In the genomic region with DNA sequence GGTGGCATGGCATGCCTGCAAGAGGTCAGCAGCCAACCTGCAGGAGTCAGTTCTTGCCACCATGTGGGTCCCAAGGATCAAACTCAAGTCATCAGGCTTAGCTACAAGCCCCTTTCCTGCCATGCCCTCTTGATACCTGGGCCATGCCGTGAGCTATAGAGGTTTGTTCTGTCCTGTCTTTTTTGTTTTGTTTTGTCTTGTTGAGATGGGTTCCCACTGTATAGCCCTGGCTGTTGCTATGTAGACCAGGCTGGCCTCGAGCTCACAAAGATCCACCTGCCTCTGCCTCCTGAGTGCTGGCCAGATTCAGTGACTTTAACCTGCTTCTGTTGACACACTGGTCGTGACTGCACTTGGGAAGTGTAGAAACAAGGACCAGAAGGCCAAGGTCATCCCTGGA, we compare ENCODE assay signal across 41 mouse cellular contexts. TPM values are rescaled to one million over a fixed set of nuclear protein-coding genes. Genes with fewer than 3 reads are reported as not detected.
"Had no signal": no experiment of that assay in that cellular context is flagged by ENCODE, and none has a peak within 500 bp of the region (broad histone marks: within the 10 kb centered on the region; RNA-seq: fewer than 3 reads in every experiment).

No protein-coding gene starts in this region.

- H3K4me3 ChIP-seq: heart, embryonic 12.5 days; hindbrain, embryonic 13.5 days; hindbrain, embryonic 15.5 days; intestine, embryonic 15.5 days; kidney, embryonic 15.5 days; limb, embryonic 10.5 days; limb, embryonic 12.5 days; liver, embryonic 13.5 days; liver, embryonic 15.5 days had no signal

- H3K4me1 ChIP-seq: heart, embryonic 12.5 days; hindbrain, embryonic 13.5 days; hindbrain, embryonic 15.5 days; kidney, embryonic 15.5 days; limb, embryonic 10.5 days had no signal

- H3K27me3 ChIP-seq: hindbrain, embryonic 13.5 days; hindbrain, embryonic 15.5 days; intestine, embryonic 15.5 days; limb, embryonic 12.5 days had no signal

- H3K27ac ChIP-seq: hindbrain, embryonic 13.5 days; hindbrain, embryonic 15.5 days; hindbrain, postnatal 0 days; intestine, embryonic 15.5 days; kidney, embryonic 15.5 days; kidney, postnatal 0 days; limb, embryonic 10.5 days; limb, embryonic 12.5 days; liver, embryonic 13.5 days; liver, embryonic 15.5 days had no signal

- H3K4me2 ChIP-seq: heart, embryonic 12.5 days; hindbrain, embryonic 13.5 days; hindbrain, embryonic 15.5 days; intestine, embryonic 15.5 days; kidney, embryonic 15.5 days; limb, embryonic 12.5 days; liver, embryonic 13.5 days; liver, embryonic 15.5 days had no signal

- ATAC-seq: forebrain, postnatal 0 days; hindbrain, postnatal 0 days had no signal

- DNase-seq: forebrain, postnatal 0 days; gastrocnemius, postnatal 14 days; gastrocnemius, postnatal 36 days; heart, adult 18-20 months; heart, postnatal 10 days; kidney, adult 11 months; kidney, adult 2 months; kidney, adult 9 months; kidney, postnatal 14 days; kidney, postnatal 36 days; layer of hippocampus, adult 9-11 months; layer of hippocampus, postnatal 36 days; liver; liver, embryonic 13.5 days had no signal

- H3K9ac ChIP-seq: forebrain, postnatal 0 days; heart, embryonic 12.5 days; hindbrain, embryonic 13.5 days; hindbrain, embryonic 15.5 days; intestine, embryonic 15.5 days; kidney, embryonic 15.5 days; limb, embryonic 12.5 days; liver, embryonic 13.5 days; liver, embryonic 15.5 days had no signal

- H3K36me3 ChIP-seq: heart, embryonic 12.5 days; hindbrain, embryonic 13.5 days; hindbrain, embryonic 15.5 days; intestine, embryonic 15.5 days; kidney, embryonic 15.5 days; limb, embryonic 10.5 days; limb, embryonic 12.5 days; liver, embryonic 13.5 days; liver, embryonic 15.5 days had no signal

- H3K9me3 ChIP-seq: heart, embryonic 12.5 days; hindbrain, embryonic 13.5 days; hindbrain, embryonic 15.5 days; intestine, embryonic 15.5 days; kidney, embryonic 15.5 days; limb, embryonic 10.5 days; limb, embryonic 12.5 days; liver, embryonic 13.5 days; liver, embryonic 15.5 days had no signal

RNA-seq across cellular contexts. Expression of a gene that starts 6.5 kb away (rescaled TPM):
- total RNA-seq: forebrain, postnatal 0 days; gastrocnemius, adult 18-20 months; gastrocnemius, adult 8-10 months; gastrocnemius, postnatal 14 days; gastrocnemius, postnatal 36 days; heart, adult 18-20 months; heart, adult 8-10 months; heart, postnatal 10 days; heart, postnatal 25 days; hematopoietic stem cell, adult 5-6 weeks; hindbrain, postnatal 0 days; layer of hippocampus, adult 18-20 months; layer of hippocampus, adult 8-10 months; layer of hippocampus, postnatal 14 days; layer of hippocampus, postnatal 36 days; left cerebral cortex, adult 18-20 months; left cerebral cortex, adult 8-10 months; left cerebral cortex, postnatal 10 days; left cerebral cortex, postnatal 25 days had no signal
- polyA plus RNA-seq: forebrain, postnatal 0 days; gonadal fat pad, adult 2 months; heart, embryonic 12.5 days; hindbrain, embryonic 11.5 days; hindbrain, embryonic 13.5 days; hindbrain, embryonic 15.5 days; hindbrain, postnatal 0 days; kidney, adult 2 months; kidney, embryonic 15.5 days; kidney, postnatal 0 days; limb, embryonic 10.5 days; limb, embryonic 12.5 days; liver, embryonic 13.5 days; liver, embryonic 15.5 days had no signal

RNA-seq across cellular contexts. Expression of a gene that starts 24.4 kb away (rescaled TPM):
- total RNA-seq: forebrain, postnatal 0 days; gastrocnemius, adult 18-20 months; gastrocnemius, adult 8-10 months; gastrocnemius, postnatal 14 days; gastrocnemius, postnatal 36 days; heart, adult 18-20 months; heart, adult 8-10 months; heart, postnatal 10 days; heart, postnatal 25 days; hematopoietic stem cell, adult 5-6 weeks; hindbrain, postnatal 0 days; layer of hippocampus, adult 18-20 months; layer of hippocampus, postnatal 14 days; layer of hippocampus, postnatal 36 days; left cerebral cortex, adult 8-10 months; left cerebral cortex, postnatal 10 days; left cerebral cortex, postnatal 25 days had no signal
- polyA plus RNA-seq: forebrain, postnatal 0 days; gonadal fat pad, adult 2 months; heart, embryonic 14.5 days; hindbrain, embryonic 11.5 days; hindbrain, postnatal 0 days; kidney, adult 2 months; large intestine, adult 2 months; limb, embryonic 10.5 days; limb, embryonic 12.5 days; limb, embryonic 14.5 days; liver, embryonic 15.5 days had no signal
